Mouse (Mus musculus): ENCODE data around the gene Ruvbl2.

Gene Ruvbl2

DNA sequence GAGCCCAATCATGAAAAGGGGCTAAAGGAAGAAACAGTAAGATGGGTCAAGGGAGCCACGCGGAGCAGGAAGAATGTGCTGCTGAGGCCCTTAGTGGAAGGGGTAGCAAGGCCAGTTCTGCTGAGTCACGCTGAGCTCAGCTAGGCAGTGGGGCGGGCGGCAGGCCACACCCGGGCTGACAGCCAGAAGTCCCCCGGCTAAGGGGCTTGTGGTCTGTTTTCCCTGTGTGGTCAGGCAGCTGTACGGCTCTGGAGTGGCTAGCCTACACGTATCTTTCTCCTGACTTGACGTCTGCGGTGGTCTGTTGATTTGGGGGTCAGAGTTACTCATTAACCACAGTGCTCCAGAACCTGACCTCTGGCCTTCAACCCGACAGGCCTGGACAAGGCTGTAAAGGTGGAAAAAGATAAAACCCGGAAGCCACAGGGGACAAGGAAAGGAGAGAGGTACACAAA, 23.0 kb upstream of the Ruvbl2 start:
- DNase-seq: peak; percentile 68

DNA sequence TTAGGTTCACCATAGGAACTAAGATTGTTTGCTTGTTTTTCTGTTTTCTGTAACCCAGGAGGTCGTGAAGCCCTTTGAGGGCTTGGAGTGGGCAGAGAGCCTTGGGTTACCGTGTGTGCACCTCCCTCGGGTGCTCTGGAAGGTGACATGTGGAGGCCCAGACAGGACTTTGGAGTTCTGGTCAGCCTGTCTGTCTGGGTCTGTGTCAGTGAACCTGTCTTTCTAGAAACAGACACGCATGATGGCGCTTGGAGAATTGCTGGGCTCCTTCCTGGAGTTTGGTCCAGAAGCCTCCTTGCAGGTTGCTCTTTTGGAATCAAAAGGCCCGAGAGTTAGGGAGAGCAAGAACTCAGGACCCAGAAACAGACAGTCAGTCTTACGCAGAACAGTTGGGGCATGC, 22.5 kb upstream of the Ruvbl2 start:
- DNase-seq: no peak

DNA sequence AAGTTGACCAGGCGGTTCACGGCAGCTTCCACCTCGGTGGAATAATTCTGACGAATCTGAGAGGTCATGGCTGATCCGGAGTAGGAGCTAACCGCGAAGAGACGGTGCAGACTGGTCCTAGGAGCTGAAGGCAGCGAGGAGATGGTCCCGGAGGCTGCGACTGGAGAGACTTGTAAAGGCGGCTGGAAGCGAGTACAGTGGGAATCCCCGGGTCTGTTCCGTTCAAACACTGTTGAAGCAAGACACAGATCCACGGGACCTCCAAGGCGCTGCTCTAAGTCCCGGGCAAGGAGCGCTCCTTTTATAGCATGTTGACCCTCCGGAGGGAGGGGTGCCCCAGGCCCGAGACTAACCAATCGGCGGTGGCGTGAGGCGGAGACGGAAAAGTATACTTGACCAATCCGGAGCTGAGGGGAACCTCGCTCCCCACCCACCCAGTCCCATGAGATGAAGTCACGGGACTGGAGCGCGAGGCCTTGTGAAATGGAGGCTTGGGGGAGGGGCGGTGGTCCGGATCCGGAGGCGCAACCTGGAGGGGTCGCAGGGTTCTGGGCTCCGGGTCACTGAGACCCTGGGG, 21.8 kb upstream of the Ruvbl2 start, which contains the start of gene Ftl1:
Gene Ftl1 (minus strand): TSS at position 321 of the 577 bp plus-strand sequence.
- DNase-seq: peak; percentile 99

DNA sequence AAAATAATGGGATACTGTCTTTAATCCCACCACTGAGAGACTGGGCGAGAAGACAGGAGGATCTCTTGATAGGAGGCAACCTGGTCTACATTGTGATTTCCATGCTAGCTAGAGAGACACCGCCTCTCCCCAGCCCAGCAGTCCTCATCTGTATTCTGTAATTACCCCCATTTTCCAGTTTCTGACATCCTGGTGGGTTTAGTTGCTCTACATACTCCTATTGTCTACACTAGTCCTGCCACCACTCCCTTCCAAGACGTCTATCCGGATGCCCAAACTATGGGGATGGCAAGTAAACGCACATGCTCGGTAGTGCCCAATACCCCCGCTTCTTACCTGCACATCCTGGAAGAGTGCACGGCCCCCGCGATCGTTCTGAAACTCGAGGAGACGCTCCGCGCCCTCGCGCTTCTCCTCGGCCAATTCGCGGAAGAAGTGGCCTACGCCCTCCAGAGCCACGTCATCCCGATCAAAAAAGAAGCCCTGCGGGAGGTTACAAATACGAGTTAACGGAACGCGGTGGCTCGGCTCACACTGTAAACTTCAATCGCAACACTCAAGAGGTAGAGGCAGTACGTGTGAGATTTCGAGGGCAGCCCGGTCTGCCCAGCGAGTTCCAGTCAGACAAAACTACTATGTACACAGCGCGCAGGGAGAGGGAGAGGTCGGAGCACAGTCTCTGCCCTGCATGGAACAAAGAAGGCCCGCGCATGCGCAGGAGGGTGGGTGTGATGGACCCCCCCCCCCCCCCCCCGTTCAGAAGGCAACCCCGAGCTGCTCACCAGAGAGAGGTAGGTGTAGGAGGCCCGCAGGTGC, 21.1 kb upstream of the Ruvbl2 start:
- DNase-seq: peak; percentile 90

DNA sequence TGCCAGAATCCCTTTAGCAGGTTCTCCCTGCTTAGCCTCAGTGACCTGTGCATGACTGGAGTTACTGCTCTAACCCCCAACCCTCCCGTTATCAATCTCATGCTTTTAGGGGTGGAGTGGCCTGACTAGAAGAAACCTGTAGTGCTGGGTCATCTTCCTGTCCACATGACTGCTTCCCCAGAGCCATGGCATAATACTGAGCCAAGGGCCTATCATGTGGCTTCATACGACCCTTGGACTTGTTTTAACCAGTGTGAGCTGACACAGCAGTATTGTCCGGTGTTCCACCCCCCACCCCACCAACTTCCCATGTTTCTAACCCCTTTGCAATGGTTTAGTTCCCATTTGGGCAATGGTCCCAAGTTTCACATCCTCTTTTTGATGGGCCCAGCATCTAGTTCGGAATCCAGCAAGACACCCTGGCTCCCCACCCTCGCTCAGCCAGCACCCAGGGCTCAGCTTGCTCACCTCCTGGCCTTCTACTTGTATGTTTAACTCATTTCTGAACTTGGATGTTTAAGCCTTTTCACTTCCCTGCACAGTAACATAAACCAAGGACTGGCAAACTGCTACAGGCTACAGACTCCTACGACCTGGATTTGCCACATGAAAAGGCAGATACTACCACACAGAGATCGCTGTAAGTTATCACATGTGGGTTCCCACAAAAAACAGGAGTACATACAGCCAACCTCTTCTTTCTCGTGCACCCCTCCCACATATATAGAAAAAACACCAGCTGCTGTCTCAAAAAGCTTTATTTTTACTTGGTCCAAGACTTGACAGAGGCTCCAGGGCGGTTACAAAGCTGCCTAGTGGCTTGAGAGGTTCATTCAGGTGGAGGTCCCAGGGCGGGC, 19.5 kb upstream of the Ruvbl2 start:
- DNase-seq: no peak

DNA sequence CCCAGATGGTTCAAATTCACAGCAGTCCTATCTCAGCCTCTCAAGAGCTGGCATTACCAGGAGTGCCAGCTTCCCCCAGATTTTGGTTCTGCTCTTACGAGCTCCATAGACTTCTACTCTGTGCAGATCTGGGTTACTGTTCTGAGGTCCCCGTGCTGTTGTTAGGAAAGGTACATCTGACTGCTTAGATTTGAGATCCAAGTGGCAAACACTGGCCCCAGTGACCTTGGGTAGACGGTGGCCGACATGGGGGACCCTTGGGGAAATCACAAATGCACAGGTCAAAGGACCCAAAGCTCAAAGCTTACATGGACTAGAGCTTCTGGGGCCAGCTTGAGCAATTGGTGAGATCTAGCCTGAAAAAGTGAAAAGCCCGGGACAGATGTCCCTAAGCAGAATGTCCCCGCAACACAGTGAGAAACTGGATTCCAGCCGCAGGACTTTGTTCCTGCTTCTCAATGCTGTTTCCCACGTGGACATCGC, 18.9 kb upstream of the Ruvbl2 start:
- no peak for DNase-seq

DNA sequence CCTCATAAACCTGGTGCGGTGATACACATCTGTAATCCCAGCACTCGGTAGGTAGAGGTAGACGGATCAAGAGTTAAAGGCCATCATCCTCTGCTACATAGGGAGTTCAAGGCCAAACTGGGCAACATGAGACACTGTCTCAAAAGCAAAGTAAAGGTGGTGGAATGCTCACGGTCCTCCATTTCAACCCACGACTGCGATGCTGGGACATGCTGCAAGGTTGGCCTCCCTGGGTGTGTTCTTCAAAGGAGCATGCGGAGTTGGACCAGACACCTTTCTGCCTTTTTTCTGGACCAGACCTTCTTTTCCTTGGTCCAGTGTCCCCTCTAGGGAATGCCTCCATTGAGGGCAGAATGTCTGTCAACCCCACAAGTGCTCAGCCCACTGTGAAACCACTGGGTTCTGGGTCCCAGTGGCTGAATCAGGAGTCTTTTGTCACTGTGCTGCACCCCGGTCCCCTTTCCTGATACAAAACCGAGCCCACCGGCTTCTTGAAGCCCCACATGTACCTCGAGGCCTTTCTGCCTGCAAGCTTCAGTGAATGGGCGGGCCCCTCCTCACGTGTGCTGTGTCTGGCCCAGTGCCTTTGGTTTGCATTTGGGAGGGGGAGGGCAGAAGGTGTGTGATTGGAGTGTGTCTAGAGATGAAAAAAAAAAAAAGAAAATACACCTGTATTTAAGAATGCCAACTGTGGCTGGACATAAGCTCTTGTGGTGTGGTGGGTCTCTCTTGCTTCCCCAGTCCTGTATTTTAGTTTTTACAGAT, 18.2 kb upstream of the Ruvbl2 start:
- DNase-seq: no peak

DNA sequence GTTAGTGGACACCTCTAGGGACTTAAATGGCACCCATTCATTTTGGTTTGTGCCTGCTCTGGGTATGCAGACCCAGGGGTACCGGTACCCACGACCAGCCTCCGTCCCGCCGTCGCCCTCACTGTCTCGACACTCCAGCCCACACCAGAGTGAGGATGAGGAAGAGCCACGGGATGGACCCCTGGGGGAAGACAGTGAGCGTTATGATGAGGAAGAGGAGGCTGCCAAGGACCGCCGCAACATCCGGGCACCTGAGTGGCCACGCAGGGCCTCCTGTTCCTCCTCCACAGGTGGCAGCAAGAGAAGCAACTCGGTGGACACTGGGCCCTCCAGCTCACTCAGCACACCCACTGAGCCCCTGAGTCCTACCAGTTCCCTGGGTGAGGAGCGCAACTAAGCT, 17.1 kb upstream of the Ruvbl2 start:
- DNase-seq: no peak

DNA sequence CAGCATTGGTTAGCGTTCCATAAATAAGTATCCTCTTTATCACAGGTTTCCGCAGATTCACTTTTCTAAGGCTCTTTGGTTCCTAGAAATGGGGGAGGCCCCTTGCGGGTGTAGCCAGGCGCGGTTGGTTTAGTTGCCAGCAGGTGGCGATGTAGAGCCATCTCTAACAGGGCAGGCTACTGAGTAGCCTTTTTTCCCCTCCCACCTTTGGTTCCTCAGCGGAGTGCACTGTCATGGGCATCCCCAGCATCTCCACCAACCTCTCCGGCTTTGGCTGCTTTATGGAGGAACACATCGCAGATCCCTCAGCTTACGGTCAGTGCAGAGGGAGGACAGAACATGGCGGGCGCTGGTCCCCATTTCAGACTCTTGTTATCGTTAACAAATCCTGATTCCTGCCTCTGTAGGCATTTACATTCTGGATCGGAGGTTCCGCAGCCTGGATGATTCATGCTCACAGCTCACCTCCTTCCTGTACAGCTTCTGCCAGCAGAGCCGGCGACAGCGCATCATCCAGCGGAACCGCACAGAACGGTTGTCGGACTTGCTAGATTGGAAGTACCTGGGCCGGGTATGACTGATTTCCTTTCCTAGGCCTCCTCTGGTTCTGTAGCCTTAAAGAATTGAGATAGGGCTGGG, 13.6 kb upstream of the Ruvbl2 start:
- peak; percentile 89 for DNase-seq

DNA sequence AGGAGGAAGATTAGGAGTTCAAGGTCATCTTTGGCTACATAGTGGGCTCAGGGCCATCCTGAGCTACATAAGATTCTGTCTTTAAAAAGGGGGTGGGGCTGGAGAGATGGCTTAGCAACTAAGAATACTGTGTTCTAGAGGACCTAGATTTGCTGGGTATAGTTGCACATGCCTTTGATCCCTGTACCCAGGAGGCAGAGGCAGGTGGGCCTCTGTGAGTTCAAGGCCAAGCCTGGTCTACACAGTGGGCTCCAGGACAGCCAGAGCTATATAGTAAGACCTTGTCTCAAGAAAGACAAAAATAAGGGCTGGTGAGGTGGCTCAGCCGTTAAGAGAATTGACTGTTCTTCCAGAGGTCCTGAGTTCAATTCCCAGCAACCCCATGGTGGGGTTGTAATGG, 12.1 kb upstream of the Ruvbl2 start:
- no peak for DNase-seq

DNA sequence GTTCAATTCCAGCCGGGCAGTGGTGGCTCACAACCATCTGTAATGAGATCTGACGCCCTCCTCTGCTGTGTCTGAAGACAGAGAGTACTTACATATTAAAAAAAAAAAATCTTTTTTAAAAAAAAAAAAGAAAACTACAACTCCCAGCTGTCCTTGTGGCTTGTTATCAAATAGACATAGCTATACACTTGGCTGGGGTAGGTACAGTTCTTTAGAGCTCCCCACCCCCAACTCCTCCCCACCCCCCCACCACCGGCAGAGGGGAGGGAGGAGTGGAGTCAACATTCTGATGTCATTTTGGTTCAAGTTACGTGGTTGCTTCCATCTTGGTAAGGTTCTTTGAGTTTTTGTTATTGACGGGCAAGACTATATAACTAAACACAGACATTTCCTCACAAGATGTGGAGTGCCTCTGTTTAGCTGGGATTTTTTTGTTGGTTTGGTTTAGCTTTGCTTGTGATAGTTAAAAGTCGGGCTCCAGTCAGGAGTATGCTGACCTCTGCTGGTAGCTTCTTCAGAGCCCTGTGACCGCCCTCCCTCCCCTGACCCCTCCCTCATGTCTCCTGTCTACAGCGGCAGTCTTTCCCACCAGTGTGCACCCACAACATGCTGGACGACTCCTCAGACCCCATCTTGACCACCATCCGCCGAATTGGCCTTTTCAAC, 9.6 kb upstream of the Ruvbl2 start:
- peak; percentile 58 for DNase-seq

DNA sequence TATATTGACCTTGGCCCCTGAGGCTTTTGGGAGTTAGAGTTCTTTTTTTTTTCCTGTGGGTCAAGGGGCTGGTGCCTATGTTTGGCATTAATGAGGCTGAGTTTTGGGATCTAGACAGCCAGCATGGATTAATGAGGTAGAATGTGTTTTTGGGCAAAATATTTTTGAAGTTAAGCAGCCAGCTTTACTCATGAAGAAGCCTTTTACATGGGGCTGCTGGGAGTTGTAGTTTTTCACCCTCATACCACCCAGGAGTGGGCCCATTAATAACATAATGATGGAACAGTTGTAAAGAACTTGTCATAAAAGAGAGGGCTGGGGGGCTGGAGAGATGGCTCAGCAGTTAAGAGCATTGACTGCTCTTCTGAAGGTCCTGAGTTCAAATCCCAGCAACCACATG, 8.7 kb upstream of the Ruvbl2 start:
- no peak for DNase-seq

DNA sequence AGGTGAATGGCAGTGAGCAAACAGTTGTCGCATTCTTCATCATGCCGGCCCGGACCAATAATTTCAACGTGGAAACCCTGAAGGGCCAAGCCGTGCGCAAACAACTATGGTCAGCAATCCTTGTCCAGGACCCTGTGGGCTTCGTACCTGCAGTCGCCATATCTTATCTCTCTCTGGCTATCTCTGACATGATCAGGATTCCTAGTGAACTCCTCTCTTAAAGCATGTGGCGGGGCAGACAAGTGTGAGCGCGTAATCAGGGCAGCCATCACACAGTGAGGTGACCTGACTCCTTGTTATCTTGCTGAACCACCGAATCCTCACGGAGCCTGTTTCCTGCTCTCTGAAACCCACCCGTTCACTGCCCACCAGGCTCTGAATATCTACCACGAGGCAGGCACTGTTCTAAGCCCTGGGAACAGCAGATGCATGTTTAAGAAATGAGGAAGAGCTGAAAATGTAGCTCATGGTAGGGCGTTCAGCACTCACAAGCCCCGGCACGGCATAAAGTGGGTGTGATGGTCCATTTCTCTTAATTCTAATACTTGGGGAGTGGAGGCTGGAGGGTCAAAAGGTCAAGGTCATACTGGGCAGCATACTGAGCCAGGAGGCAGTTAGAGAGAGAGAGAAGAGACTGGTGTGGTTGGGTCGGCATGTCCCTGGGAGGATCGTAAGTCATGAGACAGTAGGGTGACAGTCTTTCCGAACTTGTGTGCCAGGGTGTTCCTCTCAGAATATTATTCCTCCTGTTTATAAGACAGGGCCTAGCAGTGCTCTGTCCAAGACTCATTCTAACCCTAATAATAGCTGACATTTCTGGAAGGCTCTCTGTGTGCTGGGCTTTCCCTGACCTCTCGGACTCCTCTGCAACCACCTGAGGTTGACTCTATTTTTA, 5.9 kb upstream of the Ruvbl2 start:
- no peak for DNase-seq

DNA sequence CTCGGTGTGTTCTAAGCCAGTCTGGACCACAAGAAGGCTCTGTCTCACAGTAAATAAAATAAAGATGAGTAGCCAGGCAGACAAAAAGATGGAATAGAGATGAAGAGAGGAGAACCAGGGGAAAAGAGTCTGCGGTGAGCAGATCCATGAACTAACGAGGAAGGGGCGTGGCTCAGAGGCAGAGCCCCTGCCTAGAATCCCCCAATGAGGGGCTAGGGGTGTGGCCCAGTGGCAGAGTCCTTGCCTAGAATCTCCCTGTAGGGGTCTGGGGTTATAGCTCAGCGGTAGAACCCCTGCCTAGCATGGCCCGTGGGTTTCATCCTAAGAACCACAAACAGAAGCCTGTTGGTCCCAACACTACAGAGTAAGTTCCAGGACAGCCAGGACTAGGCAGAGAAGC, 850 bp downstream of the Ruvbl2 start:
- peak; percentile 64 for DNase-seq

DNA sequence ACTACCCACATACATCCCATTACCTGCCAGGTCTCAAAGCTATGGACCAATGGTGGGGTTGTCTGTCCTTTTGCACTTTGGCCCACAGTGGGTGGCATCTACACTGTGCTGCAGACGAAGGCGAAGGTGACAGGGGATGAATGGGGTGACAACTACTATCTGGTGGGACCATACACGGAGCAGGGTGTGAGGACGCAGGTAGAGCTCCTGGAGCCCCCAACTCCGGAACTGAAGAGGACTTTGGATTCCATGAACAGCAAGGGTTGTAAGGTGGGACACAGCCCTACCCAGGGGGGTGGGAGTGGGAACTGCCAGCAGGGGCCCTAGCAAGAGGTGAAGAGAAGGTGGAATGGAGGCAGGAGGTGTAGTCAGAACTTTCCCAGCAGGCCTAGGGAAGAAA, 1.5 kb downstream of the Ruvbl2 start:
- no peak for DNase-seq

DNA sequence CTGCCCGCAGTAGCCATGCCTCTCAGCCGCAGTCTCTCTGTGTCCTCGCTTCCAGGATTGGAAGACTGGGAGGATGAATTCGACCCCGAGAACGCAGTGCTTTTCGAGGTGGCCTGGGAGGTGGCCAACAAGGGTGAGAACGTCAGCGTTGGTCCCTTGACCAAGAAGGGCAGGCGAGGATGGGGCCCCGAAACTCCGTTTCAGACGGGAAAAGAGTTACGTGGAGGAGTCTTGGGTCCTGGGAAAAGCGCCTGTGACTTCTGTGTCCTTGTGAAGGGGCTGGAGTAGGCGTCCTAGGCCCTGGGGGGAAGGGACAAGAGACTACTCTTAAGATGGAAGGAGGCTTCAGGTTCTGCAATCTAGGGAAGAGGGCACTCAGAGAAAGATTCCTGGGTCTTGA, 2.9 kb downstream of the Ruvbl2 start:
- DNase-seq: peak; percentile 48

DNA sequence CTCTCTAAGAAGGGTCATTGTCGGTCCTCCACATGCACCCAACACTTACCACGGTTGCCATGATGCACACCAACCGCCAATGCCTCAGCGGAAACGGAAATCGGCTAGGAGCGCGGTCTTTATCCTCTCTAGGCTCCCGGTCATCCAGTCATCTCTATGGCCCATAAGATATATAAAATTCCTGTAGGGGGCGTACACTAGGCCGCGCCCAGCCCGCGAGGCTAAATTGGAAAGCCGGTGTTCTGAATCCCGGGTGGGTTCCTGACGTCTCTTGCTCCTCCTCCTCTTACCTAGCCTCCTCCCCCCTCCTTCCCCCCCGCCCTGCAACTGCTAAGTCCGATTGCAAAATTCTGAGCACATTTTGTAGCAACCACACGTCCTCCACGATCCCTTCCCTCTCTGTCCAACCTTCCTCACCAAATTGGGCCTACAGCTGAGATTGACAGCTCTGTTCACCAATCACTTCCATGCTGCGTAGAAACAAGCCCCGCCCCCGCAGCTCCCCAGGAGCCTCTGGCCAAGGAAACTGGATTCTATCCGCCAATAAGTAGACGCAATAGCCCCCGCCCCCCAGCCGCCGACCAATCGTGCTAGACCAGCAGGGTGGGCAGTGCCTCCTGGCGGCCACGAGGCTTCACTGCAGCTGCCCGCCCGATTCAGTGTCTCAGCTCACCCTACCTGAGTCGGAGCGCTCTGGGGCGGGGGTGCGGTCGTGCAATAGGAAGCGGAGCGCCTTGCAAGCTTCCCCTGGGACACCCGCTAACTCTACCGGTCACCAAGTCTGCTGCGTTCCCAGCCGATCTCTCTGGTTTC, 3.5 kb downstream of the Ruvbl2 start, which contains the start of gene Gys1:
Gene Gys1 (plus strand): TSS at position 642 of the 813 bp plus-strand sequence.
- DNase-seq: peak; percentile 99

DNA sequence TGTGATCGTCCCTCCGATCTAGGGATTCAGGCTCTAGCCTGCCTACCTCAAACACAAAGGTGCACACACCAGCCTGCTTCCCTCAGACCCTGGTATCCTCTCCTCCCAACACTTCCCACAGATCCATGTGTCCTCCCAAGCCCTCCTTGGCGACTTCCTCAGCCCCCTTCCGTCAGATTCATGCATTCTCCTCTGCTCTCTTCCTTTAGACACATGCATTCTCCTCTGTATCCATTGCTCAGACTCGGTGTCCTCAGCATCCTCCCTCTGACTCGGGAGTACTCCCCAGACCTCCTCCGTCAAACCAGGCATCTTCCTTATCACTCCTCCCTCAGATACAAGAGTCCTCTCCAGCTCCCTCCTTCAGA, 4.1 kb downstream of the Ruvbl2 start:
- no peak for DNase-seq

DNA sequence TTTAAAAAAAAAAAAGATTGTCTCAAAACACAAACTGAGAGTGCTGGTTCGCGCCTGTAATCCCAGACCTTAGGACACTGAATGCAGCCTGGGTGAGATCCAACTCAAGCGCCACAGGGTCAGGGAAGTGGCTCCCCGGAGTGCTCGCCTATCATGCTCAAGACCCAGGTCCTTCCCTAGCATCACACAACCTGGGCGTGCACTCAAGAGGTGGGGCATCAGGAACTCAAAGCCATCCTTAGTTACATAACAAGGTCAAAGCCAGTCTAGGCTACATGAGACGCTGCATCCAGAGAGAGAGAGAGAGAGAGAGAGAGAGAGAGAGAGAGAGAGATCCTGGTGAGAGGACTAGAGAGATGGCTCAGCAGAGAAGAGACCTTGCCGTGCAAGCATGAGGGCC, 11.3 kb downstream of the Ruvbl2 start:
- no peak for DNase-seq

DNA sequence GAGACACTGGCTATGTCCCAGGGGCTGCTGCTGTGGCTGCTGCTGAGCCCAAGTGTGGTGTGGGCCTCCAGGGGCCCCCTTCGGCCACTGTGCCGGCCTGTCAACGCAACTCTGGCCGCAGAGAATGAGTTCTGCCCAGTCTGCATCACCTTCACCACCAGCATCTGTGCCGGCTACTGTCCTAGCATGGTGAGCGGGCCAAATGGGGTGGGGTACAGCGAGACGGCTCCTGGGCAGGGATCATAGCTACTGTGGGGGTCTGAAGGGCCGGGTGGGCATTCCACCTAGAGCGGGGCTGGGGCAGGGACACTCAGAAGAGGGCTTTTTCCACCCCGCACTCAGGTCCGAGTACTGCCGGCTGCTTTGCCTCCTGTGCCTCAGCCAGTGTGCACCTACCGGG, 16.7 kb downstream of the Ruvbl2 start:
- DNase-seq: no peak
